Mouse (Mus musculus): ENCODE results near the gene Plxnd1. TPM values are rescaled to one million over a fixed set of nuclear protein-coding genes. Genes with fewer than 3 reads are reported as not detected.
A peak's percentile ranks its signal among the peaks of the same experiment; 100 is the strongest.

Plxnd1 gene
- total RNA-seq, 1 experiment from 2014 or later = 12.4 TPM

DNA sequence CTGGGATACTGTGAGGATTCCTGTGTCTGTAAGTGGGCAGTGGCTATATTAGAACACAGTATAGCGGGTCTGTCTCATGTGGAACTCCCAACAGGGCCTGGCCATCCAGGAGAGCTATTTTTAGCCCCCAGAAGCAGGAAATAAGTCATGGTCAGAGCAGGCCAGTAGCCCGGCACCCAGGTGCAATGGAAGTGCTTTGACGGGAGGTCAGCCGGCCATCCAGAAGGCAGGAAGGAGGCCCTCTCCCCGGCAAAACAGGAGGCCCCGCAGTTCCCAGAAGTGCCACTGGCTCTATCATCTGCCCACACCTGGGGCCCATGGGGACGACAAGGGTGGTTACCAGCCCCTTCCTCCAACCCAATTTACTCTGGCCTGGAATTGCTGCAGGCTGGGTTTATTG, 9.3 kb upstream of the Plxnd1 start:
- ATAC-seq (replicated peaks in 1 of 2; ENCODE audit: insufficient read depth in 1 of 2, low FRiP score in 2 of 2, low TSS enrichment in 1 of 2, low read depth in 1 of 2, poor library complexity in 2 of 2, severe bottlenecking in 2 of 2) = no peak

DNA sequence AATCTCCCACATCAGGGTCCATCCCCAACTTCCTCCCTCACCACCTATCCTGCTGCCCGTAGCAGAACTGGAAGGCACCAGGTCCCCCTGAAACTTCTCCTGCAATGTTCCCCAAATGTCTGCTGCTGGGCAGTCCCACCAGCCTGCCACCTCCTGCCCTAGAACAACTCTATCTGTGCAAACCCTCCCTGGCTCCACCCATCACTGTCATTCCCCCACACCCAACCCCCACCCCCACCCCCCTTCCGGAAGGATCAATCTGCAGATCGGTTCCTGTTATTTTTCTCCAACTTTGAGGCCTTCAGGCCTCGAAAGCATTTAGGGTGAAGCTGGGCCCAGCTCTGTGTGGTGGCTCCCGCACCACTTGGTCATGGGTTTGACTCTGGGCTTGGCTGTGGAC, 8.7 kb upstream of the Plxnd1 start:
- ATAC-seq (replicated peaks in 1 of 2; ENCODE audit: insufficient read depth in 1 of 2, low FRiP score in 2 of 2, low TSS enrichment in 1 of 2, low read depth in 1 of 2, poor library complexity in 2 of 2, severe bottlenecking in 2 of 2) = peak; percentile 36 to 37

DNA sequence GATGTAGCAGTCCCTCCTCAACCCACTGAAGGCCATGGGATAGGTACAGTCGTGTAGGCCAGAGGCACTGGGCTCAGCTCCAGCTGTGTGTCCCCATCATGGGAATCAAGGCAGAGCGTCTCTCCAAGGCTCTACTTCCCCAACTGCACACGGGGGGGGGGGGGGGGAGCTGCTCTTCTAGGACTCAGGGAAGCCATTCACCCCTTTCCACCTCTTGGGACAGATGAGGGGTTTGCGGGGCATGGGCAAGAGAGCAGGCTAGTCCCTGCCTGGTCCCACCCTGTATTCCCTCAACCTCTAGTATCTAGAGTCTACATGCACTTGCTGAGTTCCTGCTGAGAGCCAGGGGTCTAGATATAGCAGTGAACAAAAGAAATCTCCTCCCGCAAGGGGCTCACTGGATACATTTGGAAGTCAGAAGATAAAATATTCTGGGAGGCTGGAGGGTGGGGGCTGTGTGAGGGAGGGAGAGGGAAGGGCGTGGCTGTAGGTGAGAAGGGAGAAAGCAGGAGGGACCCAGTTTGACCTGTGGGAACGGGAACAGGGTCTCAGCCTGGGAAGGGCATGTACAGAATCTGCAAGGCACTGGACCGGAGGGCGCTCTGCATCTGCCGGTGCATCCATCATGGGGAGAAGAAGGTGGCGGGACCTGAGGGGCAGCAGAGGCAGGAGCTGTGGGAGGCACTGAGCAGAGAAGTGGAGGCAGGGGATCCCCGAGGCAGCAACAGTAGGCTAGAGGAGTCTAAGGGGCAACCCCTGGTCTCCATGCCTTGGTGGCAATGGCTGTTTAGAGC, 7.7 kb upstream of the Plxnd1 start:
- ATAC-seq (replicated peaks in 1 of 2; ENCODE audit: insufficient read depth in 1 of 2, low FRiP score in 2 of 2, low TSS enrichment in 1 of 2, low read depth in 1 of 2, poor library complexity in 2 of 2, severe bottlenecking in 2 of 2) = no peak

DNA sequence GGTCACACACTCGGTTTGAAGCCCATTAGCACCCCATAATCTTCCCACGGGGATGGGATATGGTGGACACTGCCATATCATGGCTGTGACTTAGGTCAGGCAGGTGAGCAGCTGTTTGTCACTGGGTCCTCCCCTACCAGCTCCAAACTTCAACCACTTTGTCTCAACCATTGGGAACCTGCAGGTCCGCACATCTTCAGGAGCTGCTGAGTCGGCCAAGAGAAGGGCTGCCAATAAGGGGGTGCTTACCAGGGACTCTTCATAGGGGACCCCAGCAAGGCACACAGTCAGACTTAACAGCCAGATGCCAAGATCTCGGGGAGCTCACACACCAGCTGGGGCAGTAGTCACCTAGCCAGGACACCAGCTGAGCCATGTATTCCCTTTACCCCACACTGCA, 6.0 kb upstream of the Plxnd1 start:
- ATAC-seq (replicated peaks in 1 of 2; ENCODE audit: insufficient read depth in 1 of 2, low FRiP score in 2 of 2, low TSS enrichment in 1 of 2, low read depth in 1 of 2, poor library complexity in 2 of 2, severe bottlenecking in 2 of 2) = no peak

DNA sequence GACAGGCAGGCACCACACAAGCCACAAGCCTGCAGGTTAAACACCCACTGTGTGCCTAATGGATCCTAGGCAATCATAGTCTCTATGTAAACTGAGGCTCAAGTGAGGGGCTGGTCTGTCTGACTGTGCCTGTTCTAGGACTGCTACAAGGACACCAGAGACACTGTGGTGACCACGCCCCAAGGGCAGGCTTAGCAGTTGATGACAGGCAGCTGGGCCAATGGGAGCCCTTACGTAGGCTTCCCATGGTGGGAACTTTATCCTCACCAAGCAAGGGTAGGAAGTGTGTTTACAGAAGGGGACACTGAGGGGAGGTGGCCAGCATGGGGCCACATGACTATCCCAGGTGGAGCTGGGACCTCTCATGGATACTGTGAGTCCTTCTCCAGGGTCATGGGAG, 4.4 kb upstream of the Plxnd1 start:
- ATAC-seq (replicated peaks in 1 of 2; ENCODE audit: insufficient read depth in 1 of 2, low FRiP score in 2 of 2, low TSS enrichment in 1 of 2, low read depth in 1 of 2, poor library complexity in 2 of 2, severe bottlenecking in 2 of 2) = no peak

DNA sequence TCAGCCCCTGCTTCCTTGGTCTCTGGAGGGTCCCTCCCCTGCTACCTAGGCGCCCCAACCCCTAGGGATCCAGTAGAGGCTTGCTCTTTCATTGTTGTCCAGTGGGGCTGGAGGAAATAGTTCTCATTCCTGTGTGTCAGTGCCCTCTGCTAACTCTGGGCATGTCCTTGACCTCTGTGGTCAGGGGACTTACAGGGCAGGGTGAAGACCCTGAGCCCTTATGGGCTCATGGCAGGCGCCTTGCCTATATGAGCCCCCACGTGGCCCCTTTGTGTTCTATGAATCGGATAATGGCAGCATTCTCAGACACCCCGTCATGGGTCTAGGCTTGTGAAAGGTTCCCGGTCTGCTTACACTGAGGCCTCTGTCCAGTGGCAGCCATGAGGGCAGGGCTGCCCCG, 4.0 kb upstream of the Plxnd1 start:
- ATAC-seq (replicated peaks in 1 of 2; ENCODE audit: insufficient read depth in 1 of 2, low FRiP score in 2 of 2, low TSS enrichment in 1 of 2, low read depth in 1 of 2, poor library complexity in 2 of 2, severe bottlenecking in 2 of 2) = no peak

DNA sequence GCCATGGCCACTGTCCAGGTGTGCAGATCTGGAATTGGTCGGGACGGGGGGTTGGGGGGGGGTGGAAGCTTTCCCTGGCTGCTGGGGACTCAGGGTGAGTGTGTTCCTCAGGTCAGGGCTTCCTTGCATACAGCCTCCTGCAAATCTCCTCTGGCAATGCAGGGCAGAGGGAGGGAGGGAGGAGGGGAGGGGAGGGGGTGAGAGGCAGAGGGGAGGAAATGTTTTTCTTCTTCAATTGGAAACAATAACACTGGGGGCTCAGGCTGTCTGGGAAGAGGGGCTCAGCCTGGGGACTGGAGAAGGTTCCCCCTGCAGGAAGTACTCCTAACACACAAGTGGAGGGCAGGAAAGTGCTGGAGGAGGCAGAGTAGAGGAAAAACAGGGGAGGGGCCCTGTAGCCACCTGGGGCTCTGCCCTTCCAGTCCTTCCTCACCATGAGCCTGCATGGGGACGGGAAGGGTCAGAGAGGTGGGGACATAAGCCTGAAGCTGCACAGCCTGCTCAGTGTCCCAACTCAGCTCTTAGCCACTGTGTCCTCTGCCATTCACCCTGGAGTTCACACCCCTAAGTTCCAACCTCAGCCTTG, 3.0 kb upstream of the Plxnd1 start:
- ATAC-seq (replicated peaks in 1 of 2; ENCODE audit: insufficient read depth in 1 of 2, low FRiP score in 2 of 2, low TSS enrichment in 1 of 2, low read depth in 1 of 2, poor library complexity in 2 of 2, severe bottlenecking in 2 of 2) = no peak

DNA sequence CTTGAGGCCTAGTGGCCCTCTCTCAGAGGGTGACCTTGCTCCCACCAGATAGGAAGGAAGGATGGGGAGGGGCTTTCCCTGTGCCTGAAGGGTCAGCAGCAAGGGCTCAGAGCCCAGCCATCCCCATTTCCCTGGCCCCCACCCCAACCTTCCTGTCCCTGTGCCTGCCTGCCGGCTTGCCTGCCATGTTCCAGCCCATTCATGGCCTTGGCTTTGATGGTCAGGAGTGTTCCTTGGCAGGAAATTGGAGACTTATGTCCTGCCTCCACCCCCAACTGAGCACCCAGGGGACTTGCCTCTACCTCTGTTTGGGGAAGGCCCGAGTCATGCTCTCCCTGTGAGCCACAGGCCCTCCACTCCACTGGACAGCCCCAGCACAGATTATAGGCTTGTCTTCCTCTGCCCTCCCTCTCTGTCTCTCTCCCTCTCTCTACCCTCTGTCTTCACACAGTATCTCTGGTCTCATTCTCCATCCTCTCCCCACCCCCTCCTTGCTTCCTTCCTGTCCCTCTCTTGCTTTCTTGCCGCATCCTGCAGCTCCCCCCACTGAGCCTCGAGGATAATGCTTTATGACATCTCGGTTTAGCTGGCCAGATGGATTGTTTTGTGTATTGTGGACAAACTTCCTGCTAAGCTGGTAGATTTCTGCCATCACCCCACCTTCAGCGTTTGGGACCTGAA, 1.5 kb upstream of the Plxnd1 start:
- no peak for ATAC-seq (replicated peaks in 1 of 2; ENCODE audit: insufficient read depth in 1 of 2, low FRiP score in 2 of 2, low TSS enrichment in 1 of 2, low read depth in 1 of 2, poor library complexity in 2 of 2, severe bottlenecking in 2 of 2)

DNA sequence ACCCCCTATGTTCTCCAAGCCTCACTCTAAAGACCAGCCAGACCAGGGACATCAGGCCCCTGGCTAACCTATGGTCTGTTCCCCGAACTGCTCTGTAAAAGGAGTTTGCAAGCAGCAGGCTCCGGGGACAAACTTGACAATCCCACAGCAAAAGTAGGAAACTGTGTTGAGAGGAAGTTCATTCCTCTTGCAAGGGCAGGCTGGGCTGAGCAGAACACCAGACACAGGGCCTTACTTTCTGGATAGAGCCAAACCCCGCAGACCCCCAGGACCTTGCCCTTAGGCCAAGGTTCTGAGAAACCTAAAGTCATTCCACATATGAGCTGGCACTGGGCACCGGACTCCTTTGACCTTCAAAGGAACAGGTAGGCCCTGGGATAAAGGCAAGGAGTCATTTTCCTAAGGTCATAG, 731 bp upstream of the Plxnd1 start:
- ATAC-seq (replicated peaks in 1 of 2; ENCODE audit: insufficient read depth in 1 of 2, low FRiP score in 2 of 2, low TSS enrichment in 1 of 2, low read depth in 1 of 2, poor library complexity in 2 of 2, severe bottlenecking in 2 of 2) = no peak

DNA sequence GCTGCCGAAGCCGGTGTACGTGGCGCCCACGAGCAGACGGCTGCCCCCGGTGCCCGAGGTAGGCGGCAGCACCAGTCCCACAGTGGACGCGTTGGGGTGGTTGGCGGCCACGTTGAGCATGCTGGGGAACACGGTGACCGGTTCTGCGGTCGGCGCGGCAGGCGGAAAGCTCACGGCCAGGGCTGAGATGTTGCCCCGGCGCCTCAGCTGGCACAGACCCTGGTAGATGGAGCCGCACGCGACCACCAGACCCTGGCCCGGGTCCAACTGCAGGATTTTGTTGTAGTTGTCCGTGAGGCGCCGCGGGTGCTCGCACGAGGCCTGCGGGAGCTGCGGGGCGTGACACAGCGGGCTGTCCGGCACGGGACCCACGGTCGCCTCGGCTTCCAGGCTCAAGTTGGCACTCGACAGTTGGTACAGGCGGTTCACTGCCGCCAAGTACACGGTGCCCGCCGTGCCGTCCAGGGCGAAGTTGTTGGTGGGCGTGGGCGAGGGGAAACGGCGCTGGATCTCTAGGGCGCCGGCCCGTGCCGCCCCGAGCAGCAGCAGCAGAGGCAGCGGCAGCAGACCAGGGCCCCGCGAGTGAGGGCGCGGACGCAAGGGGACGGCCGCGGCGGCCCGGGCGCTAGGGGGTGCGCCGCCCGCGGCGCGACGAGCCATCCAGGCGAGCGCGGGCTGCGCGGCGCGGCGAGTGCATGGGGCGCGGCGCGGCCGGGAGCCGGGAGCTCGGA, 494 bp downstream of the Plxnd1 start:
- ATAC-seq (replicated peaks in 1 of 2; ENCODE audit: insufficient read depth in 1 of 2, low FRiP score in 2 of 2, low TSS enrichment in 1 of 2, low read depth in 1 of 2, poor library complexity in 2 of 2, severe bottlenecking in 2 of 2) = peak in 1 of 2 experiments; percentile 15; a peak in 1 of 4 replicates

DNA sequence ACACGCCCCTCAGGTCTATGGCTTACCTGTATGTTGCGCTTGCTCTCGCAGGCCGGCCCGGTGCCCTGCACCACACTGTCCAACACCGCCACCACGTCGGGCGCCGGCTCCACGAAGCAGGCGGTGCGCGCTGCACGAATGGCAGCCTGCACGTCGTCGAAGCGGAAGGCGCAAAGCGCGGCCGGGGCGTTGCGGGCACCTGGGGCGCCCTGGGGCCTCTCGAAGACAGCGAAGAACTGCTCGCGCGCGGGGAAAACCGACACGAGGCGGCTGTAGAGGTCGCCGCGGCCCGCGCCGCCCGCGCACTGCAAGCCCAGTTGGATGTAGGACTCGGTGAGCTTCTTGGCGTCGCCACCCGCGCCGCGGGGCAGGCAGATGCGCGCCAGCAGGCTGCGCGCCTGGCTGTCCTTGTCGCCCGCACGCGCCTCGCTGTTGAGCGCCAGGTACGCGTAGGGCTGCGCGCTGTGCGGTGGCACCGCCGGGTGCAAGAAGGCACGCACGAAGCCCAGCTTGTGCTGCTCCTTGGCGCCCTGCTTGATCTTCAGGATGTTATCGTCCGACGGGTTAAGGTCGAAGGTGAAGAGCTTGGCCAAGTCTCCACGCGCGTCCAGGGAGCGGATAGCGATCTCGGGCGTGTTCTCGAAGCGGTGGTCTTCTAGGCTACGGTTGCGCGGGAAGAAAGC, 1.2 kb downstream of the Plxnd1 start:
- ATAC-seq (replicated peaks in 1 of 2; ENCODE audit: insufficient read depth in 1 of 2, low FRiP score in 2 of 2, low TSS enrichment in 1 of 2, low read depth in 1 of 2, poor library complexity in 2 of 2, severe bottlenecking in 2 of 2) = no peak

DNA sequence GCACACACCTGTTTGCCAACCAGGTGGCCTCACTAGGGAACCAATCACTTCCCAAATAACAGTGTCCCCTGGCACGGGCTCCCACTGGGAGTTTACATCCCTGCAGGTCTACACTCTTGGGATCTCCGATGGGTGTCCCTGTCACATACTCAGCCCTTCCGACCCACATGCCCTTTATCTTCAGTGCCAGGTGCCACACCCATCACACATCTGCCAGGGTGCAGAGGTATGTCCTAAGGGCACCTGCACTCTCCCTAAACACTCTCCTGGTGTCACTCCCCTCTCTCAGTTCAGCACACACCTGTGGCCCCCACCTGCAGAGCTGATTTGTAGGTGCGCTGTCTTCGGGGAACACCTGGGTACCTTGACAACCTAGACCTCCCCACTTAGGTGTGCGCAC, 1.8 kb downstream of the Plxnd1 start:
- ATAC-seq (replicated peaks in 1 of 2; ENCODE audit: insufficient read depth in 1 of 2, low FRiP score in 2 of 2, low TSS enrichment in 1 of 2, low read depth in 1 of 2, poor library complexity in 2 of 2, severe bottlenecking in 2 of 2) = no peak

DNA sequence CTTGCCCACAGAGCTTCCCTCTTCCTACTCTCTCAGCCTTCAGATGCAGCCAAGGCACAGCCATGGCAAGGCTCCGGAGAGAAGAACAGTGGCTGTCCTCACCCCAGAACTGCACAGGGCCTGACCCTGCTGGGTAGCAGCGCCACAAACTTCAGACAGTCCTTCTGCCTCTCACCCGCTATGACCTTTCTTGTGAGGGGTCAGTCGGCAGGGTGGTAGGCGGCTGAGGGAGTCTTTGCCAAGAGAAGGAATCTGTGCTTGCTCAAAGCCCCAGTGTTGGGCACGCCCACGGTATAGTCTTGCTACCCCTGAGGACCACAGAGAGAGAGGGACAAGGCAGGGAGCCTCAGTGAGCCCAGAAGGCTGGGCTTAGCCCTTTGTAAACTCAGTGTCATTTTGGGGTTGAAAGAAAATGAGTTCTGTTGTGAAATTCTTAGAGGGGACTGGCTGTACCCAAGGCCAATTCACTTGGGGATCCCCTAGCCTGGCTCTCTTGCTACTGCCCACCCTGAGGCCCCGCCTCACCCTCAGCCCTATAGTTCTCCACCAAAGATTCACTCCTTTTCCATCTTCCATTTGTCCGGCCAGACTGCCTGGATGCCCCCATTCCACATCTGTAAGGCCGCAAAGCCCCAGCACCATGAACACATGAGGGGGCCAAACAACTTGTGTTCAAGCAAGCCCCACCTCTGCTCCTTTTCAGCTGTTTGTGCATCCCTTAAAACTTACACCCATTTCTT, 2.8 kb downstream of the Plxnd1 start:
- no peak for ATAC-seq (replicated peaks in 1 of 2; ENCODE audit: insufficient read depth in 1 of 2, low FRiP score in 2 of 2, low TSS enrichment in 1 of 2, low read depth in 1 of 2, poor library complexity in 2 of 2, severe bottlenecking in 2 of 2)

DNA sequence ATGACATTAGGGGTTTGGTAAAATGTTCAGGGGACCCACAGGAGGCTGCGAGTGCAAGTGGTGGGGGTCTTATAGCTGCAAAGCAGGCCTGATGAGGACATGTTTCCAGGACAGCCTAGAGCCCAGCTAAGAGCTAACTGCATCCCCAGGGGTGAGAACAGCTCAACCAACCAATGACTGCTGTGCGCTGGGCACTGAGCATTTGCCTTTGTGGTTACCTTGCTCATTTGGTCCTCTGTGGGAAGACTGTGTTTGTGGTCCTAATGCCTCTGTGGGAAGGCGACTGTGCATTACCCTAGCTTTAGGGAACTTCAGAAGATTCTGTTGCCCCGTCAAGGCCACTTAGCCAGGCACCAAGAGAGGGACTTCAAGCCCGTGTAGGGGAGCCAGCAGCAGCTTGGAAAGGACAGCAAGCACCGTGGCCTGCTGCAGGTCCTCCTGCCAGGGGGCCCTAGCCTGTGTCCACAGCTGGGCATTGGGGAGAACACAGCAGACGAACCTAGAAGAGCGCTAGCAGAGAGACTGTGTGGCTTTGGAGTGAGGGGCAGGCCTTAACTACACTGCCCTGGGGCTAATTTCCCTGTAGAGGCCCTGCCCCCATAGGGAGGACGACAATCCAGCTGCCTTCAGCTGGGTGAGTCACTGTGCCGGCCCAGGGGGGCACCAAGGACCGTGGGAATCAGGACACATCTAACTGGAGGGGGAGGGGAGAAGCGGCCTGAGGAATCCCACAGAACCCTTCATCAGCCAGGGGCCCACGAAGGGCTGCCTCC, 3.5 kb downstream of the Plxnd1 start:
- no peak for ATAC-seq (replicated peaks in 1 of 2; ENCODE audit: insufficient read depth in 1 of 2, low FRiP score in 2 of 2, low TSS enrichment in 1 of 2, low read depth in 1 of 2, poor library complexity in 2 of 2, severe bottlenecking in 2 of 2)

DNA sequence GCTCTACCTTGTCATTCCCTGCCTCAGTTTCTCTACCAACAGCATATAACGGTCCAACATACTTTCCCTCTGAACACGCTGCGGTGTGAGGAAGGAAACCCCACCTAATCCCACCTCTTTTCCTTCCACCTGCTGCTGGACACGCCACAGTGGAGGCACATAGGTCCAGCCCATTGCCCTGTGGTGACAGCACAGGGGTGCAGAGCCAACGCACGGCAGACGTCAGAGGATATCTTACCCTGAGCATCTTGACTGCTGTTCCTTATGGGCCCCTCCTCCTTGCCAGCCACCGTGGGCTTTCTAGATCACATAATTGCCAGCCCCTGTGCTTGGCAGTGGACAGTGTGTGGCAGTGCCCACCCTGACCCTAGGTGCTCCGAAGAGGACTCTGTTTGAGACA, 4.3 kb downstream of the Plxnd1 start:
- no peak for ATAC-seq (replicated peaks in 1 of 2; ENCODE audit: insufficient read depth in 1 of 2, low FRiP score in 2 of 2, low TSS enrichment in 1 of 2, low read depth in 1 of 2, poor library complexity in 2 of 2, severe bottlenecking in 2 of 2)

DNA sequence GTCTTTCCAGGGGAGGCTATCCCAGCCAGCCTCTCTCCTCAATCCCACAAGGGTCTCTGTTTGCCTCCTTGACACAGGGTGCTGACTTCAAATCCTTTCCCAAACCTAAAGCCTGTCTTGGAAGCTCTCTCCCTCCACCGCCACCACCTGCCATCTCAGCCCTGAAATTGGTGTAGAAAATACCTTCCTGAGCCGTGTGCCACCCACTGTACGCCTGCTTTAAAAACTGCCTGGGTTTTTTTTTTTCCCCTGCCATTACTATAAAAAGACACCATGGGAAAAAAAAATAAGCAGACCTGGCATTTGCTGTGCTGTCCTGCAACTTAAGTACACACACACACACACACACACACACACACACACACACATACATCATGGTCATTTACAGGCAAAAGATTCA, 4.7 kb downstream of the Plxnd1 start:
- ATAC-seq (replicated peaks in 1 of 2; ENCODE audit: insufficient read depth in 1 of 2, low FRiP score in 2 of 2, low TSS enrichment in 1 of 2, low read depth in 1 of 2, poor library complexity in 2 of 2, severe bottlenecking in 2 of 2) = no peak
